Comparison of ENCODE assay signal across 12 mouse cellular contexts in the genomic region with DNA sequence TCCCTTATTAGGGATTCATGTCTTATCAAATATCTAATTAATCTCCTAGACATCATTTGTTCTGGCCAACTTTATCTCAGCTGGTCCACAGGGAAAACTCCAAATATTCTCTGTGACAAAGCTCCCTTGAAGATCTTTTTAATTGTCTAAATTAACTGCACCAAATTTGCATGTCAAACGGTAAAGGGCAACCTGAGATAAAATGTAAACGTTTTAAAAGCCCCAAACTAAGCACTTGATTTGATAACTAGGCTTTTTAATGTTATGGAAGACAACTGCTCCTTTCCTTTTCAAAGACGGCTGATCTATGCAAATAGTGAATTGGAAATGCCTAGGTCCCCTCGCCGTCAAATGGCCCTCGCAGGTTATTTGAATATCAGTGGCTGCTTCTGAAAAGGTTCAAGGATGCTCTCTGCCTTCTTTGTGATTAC. TPM values are rescaled to one million over a fixed set of nuclear protein-coding genes. Genes with fewer than 3 reads are reported as not detected.
A peak's percentile ranks its signal among the peaks of the same experiment; 100 is the strongest.
DNase-seq lines count a peak whose midpoint lies in the region; ATAC-seq lines count a peak whose summit lies in the region.
"Had no signal": no experiment of that assay in that cellular context is flagged by ENCODE, and none has a peak within 500 bp of the region (broad histone marks: within the 10 kb centered on the region; RNA-seq: fewer than 3 reads in every experiment).

No protein-coding gene starts in this region.

- H3K36me3 ChIP-seq in forebrain, embryonic 14.5 days (ENCODE audit: control insufficient read depth, insufficient read depth, low read length): peaks cover 13% of the 10 kb centered on the region; the same call in 1 of the 2 replicates
- H3K36me3 ChIP-seq in midbrain, embryonic 11.5 days (ENCODE audit: control insufficient read depth, insufficient read depth, low read length): no peaks in the 10 kb centered on the region
- H3K36me3 ChIP-seq: liver, embryonic 15.5 days had no signal

- H3K9me3 ChIP-seq in forebrain, embryonic 14.5 days (replicated peaks; ENCODE audit: control insufficient read depth, low read length): no peaks in the 10 kb centered on the region
- H3K9me3 ChIP-seq in midbrain, embryonic 11.5 days (ENCODE audit: control insufficient read depth, low read length): no peaks in the 10 kb centered on the region
- H3K9me3 ChIP-seq: liver, embryonic 15.5 days had no signal

- peak; percentile 12 for DNase-seq in cerebellum, adult 8-10 months
- DNase-seq in cerebellum, adult 18-20 months: no peak
- DNase-seq in R1 (ENCODE audit: low read depth, low spot score): peak; percentile 29
- peak; percentile 75 for DNase-seq in forebrain, embryonic 14.5 days (ENCODE audit: low spot score)
- DNase-seq in midbrain, embryonic 11.5 days (ENCODE audit: low spot score, missing footprints): peak; percentile 94
- DNase-seq in left cerebral cortex, postnatal 4 days: no peak
- no peak for DNase-seq in gastrocnemius, postnatal 4 days (ENCODE audit: low spot score in 2 of 2)
- no peak for DNase-seq in urinary bladder, adult 18-20 months (ENCODE audit: low spot score in 2 of 2)
- DNase-seq: gastrocnemius, postnatal 36 days had no signal

- H3K27me3 ChIP-seq in forebrain, embryonic 14.5 days (replicated peaks; ENCODE audit: control insufficient read depth, insufficient read depth, low read length): peaks cover 46% of the 10 kb centered on the region
- H3K27me3 ChIP-seq in midbrain, embryonic 11.5 days (ENCODE audit: control insufficient read depth, insufficient read depth, low read length): peaks cover 83% of the 10 kb centered on the region

- peak overlapping the region; percentile 92 for H3K27ac ChIP-seq in forebrain, embryonic 14.5 days (ENCODE audit: low read depth, low read length)
- H3K27ac ChIP-seq in midbrain, embryonic 11.5 days (ENCODE audit: low read depth, low read length): no peak overlapping the region
- H3K27ac ChIP-seq: liver, embryonic 15.5 days had no signal

- no peak for ATAC-seq in forebrain, embryonic 14.5 days
- ATAC-seq in midbrain, embryonic 11.5 days (ENCODE audit: low FRiP score): no peak

- H3K4me2 ChIP-seq in forebrain, embryonic 14.5 days (ENCODE audit: low read length): peak overlapping the region; percentile 55
- H3K4me2 ChIP-seq in midbrain, embryonic 11.5 days: no peak overlapping the region
- H3K4me2 ChIP-seq: liver, embryonic 15.5 days had no signal

- peak overlapping the region; percentile 60 for H3K9ac ChIP-seq in forebrain, embryonic 14.5 days (ENCODE audit: low read length)
- H3K9ac ChIP-seq in midbrain, embryonic 11.5 days (ENCODE audit: low read length): no peak overlapping the region
- H3K9ac ChIP-seq: liver, embryonic 15.5 days had no signal

- intact Hi-C loops in left cerebral cortex, postnatal 4 days (cut with DNase I): loop anchor here (5.0 kb wide), 1 partner anchor 1039 kb away; no protein-coding TSS in a partner anchor

- 0% methylated on average over 6 of the region's 6 CpGs for WGBS in forebrain, embryonic 14.5 days
- under 1% methylated on average over 6 of the region's 6 CpGs for WGBS in midbrain, embryonic 11.5 days

- peak overlapping the region; percentile 34 for H3K4me3 ChIP-seq in forebrain, embryonic 14.5 days (ENCODE audit: low read depth, low read length)
- H3K4me3 ChIP-seq in midbrain, embryonic 11.5 days (ENCODE audit: low read depth, low read length): no peak overlapping the region
- H3K4me3 ChIP-seq: liver, embryonic 15.5 days had no signal

- H3K4me1 ChIP-seq in forebrain, embryonic 14.5 days (ENCODE audit: control insufficient read depth, insufficient read depth, low read length): peaks cover 14% of the 10 kb centered on the region; the same call in 1 of the 2 replicates
- peaks cover 57% of the 10 kb centered on the region for H3K4me1 ChIP-seq in midbrain, embryonic 11.5 days (ENCODE audit: control insufficient read depth, insufficient read depth, low read length)

RNA-seq across cellular contexts. Expression of a gene that starts 4.4 kb away (rescaled TPM):
- polyA plus RNA-seq in forebrain, embryonic 14.5 days (2014; fragmentation: Nextera tagmentation; extraction: Ambion mirVana): 10.9 and 12.2 TPM in 2 replicates
- polyA plus RNA-seq in midbrain, embryonic 11.5 days (2014; fragmentation: Nextera tagmentation; extraction: Ambion mirVana): 2.8 and 3.3 TPM in 2 replicates
- 1 to 10 TPM; 7.8 to 8.2 TPM for total RNA-seq in left cerebral cortex, postnatal 4 days (2021)
- not detected for total RNA-seq in gastrocnemius, postnatal 4 days (2021)
- total RNA-seq: gastrocnemius, postnatal 36 days; heart, postnatal 36 days; monocyte, adult 5-6 weeks had no signal
- polyA plus RNA-seq: liver, embryonic 15.5 days had no signal

RNA-seq across cellular contexts. Expression of a gene that starts 36.2 kb away (rescaled TPM):
- 6.2 and 7.2 TPM in 2 replicates for polyA plus RNA-seq in forebrain, embryonic 14.5 days (2014; fragmentation: Nextera tagmentation; extraction: Ambion mirVana)
- polyA plus RNA-seq in midbrain, embryonic 11.5 days (2014; fragmentation: Nextera tagmentation; extraction: Ambion mirVana): 10.7 and 11.7 TPM in 2 replicates
- total RNA-seq in left cerebral cortex, postnatal 4 days (2021): 1 to 10 TPM; 3.4 to 4.1 TPM
- total RNA-seq in gastrocnemius, postnatal 4 days (2021): 10 to 100 TPM; 14.9 to 15.4 TPM

RNA-seq across cellular contexts. Expression of a gene that starts 36.3 kb away (rescaled TPM):
- polyA plus RNA-seq in forebrain, embryonic 14.5 days (2014; fragmentation: Nextera tagmentation; extraction: Ambion mirVana): 23.4 and 25.9 TPM in 2 replicates
- polyA plus RNA-seq in midbrain, embryonic 11.5 days (2014; fragmentation: Nextera tagmentation; extraction: Ambion mirVana): 21.4 and 25.5 TPM in 2 replicates
- total RNA-seq in left cerebral cortex, postnatal 4 days (2021): 10 to 100 TPM; 22.9 to 25.1 TPM
- 10 to 100 TPM; 16.3 to 16.9 TPM for total RNA-seq in gastrocnemius, postnatal 4 days (2021)

RNA-seq across cellular contexts. Expression of a gene that starts 57.4 kb away (rescaled TPM):
- 80.9 and 92.9 TPM in 2 replicates for polyA plus RNA-seq in forebrain, embryonic 14.5 days (2014; fragmentation: Nextera tagmentation; extraction: Ambion mirVana)
- 99.2 and 101 TPM in 2 replicates for polyA plus RNA-seq in midbrain, embryonic 11.5 days (2014; fragmentation: Nextera tagmentation; extraction: Ambion mirVana)
- total RNA-seq in left cerebral cortex, postnatal 4 days (2021): 100 to 1,000 TPM in 1 of 2 experiments, 10 to 100 TPM in 1; 99.6 to 106 TPM
- 100 to 1,000 TPM in 1 of 2 experiments, 10 to 100 TPM in 1; 95.9 to 103 TPM for total RNA-seq in gastrocnemius, postnatal 4 days (2021)

Comparison
In these comparisons a context has a peak if more than half of its experiments do, and no peak if none do; other contexts are left out.
1. DNase-seq: peak in cerebellum, adult 8-10 months (single experiment), R1 (single experiment), forebrain, embryonic 14.5 days (single experiment) and midbrain, embryonic 11.5 days (single experiment); none in cerebellum, adult 18-20 months (0 of 2), left cerebral cortex, postnatal 4 days (single experiment), gastrocnemius, postnatal 4 days (0 of 2) and urinary bladder, adult 18-20 months (0 of 2).
2. RNA of a gene that starts 4.4 kb away (total RNA-seq): 7.8 to 8.2 TPM in left cerebral cortex, postnatal 4 days; not detected in gastrocnemius, postnatal 4 days; every median in the first group is over 4 times any median in the second.